Mouse (Mus musculus): Measurements from ENCODE around the gene Slc25a10. TPM values are rescaled to one million over a fixed set of nuclear protein-coding genes. Genes with fewer than 3 reads are reported as not detected.

Slc25a10 gene
- polyA plus RNA-seq, 1 experiment from 2014 or later, result 104 TPM

DNA sequence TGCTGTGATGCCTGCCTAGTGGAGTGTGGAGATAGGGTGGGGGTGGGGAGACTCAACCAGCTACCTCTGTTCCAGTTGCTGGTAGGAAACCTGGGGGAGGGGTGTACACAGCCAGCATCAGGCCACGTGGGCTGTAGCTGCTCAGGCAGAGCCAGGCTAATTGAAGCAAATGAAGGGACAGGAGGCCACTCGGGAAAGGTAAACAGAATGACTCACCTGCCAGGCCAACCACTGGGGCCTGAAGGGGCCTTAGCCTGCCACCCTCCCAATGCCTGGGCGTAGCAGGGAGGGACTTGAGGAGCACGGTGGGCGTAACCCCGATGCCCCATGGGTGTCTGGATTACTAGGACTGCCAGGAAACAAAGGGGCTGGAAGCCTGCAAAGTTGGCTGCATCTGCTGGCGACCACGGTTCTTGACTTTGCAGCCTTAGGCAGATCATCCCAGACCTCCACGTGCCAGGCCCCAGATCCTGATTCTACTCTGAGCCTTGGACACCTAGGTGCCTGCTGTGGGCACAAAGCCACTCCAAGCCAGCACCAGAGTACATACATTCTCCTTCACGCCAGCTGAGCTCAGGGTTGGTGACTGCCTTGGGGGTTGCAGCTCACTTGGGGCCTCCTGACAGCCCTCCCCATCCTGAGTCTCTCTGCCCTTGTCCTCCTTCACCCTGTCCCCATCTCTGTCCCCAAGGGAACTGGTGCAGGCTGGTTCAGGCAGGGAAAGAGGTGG is 47.8 kb downstream of the Slc25a10 start:
- Histone ChIP-seq H3K9ac (ENCODE audit: low read depth, low read length) (0 out of 2 replicates have a peak overlapping the region, but pooled peaks have one; percentile 44), H3K4me2 (ENCODE audit: low read depth, low read length) (peak overlapping the region; percentile 17; the same call in 1 of the 2 replicates), H3K4me3 (ENCODE audit: low read length) (no peak overlapping the region), H3K4me1 (ENCODE audit: control insufficient read depth, insufficient read depth, low read length) (peaks cover 24% of the 10 kb centered on the region), H3K27me3 (replicated peaks; ENCODE audit: control insufficient read depth, insufficient read depth, low read length) (no peaks in the 10 kb centered on the region), H3K27ac (ENCODE audit: low read length) (peak overlapping the region; percentile 72), H3K36me3 (ENCODE audit: control insufficient read depth, insufficient read depth, low read length) (peaks cover 11% of the 10 kb centered on the region), H3K9me3 (ENCODE audit: control insufficient read depth, low read length) (no peaks in the 10 kb centered on the region)
- 21% methylated on average over 10 of the region's 10 CpGs for WGBS
- ATAC-seq, result peak; percentile 92

DNA sequence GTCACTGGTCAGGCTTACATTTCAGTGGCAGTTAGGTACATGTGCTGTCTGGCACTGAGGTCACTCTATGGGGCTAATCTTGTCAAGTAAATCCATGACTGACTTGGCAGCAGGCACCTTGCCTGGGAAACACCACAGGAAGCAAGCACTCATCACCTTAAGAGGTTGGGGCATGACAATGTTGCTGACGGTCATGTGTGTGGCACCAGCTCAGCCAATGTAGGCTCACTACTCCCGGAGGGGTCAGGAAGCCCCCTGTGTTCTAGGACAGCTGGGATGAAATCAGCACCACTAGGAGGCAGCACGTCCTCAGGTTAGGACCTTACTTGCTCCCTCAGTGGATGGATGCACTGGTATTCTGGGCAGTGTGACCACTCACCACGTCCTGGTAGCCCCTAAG is 50.3 kb downstream of the Slc25a10 start:
- H3K4me2 ChIP-seq (ENCODE audit: low read depth, low read length), result no peak overlapping the region
- no peaks in the 10 kb centered on the region for H3K27me3 ChIP-seq (replicated peaks; ENCODE audit: control insufficient read depth, insufficient read depth, low read length)
- peaks cover 15% of the 10 kb centered on the region for H3K36me3 ChIP-seq (ENCODE audit: control insufficient read depth, insufficient read depth, low read length)
- 50% methylated on average over 4 of the region's 4 CpGs for WGBS
- ATAC-seq, result no peak
- H3K9ac ChIP-seq (ENCODE audit: low read depth, low read length), result no peak overlapping the region
- H3K27ac ChIP-seq (ENCODE audit: low read length), result no peak overlapping the region
- no peaks in the 10 kb centered on the region for H3K9me3 ChIP-seq (ENCODE audit: control insufficient read depth, low read length)
- H3K4me3 ChIP-seq (ENCODE audit: low read length), result no peak overlapping the region
- H3K4me1 ChIP-seq (ENCODE audit: control insufficient read depth, insufficient read depth, low read length), result peaks cover 29% of the 10 kb centered on the region

DNA sequence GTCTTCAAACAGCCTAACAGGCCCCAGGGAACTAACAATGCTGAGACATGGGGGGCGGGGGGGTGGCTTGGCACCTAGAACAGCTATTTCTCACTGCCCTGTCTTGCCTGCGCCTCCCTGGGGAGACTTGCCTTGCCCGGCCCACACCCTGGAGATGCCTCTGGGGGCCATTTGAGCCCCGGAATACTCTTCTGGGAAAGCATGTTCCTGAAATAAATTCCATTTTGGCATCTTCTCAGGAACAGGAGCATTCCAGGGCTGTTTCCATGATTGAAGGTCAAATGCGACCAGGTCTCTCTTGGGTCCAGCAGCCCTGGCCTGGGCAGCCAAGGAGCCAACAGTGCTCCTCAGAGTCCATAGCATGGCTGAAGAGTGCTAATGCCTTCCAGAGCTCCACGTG is 50.7 kb downstream of the Slc25a10 start:
- ATAC-seq, result no peak
- Histone ChIP-seq H3K9ac (ENCODE audit: low read depth, low read length) (no peak overlapping the region), H3K27ac (ENCODE audit: low read length) (no peak overlapping the region), H3K27me3 (replicated peaks; ENCODE audit: control insufficient read depth, insufficient read depth, low read length) (no peaks in the 10 kb centered on the region), H3K4me3 (ENCODE audit: low read length) (no peak overlapping the region), H3K4me1 (ENCODE audit: control insufficient read depth, insufficient read depth, low read length) (peaks cover 31% of the 10 kb centered on the region), H3K9me3 (ENCODE audit: control insufficient read depth, low read length) (no peaks in the 10 kb centered on the region), H3K36me3 (ENCODE audit: control insufficient read depth, insufficient read depth, low read length) (peaks cover 15% of the 10 kb centered on the region), H3K4me2 (ENCODE audit: low read depth, low read length) (no peak overlapping the region)
- 82% methylated on average over 6 of the region's 6 CpGs for WGBS

DNA sequence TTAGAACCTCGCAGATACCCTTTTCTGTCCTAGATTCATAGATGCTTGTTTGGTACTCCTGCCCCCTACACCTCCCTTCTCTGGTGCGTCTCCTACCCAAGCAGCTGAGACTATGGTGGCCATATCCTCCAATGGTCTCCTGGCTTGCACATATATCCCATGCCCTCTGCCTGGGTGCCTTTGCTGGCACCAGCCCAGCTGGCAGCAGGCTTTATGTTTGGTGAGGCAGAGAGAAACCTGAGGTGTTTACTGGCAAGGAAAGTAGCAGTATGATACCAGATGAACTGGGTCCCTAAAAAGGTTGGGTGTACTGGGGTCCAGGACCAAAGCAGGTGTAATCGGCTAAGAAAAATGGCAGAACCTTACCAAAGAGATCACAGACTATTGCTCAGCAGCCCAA is 54.3 kb downstream of the Slc25a10 start:
- Histone ChIP-seq H3K4me2 (ENCODE audit: low read depth, low read length) (no peak overlapping the region), H3K4me3 (ENCODE audit: low read length) (no peak overlapping the region), H3K9me3 (ENCODE audit: control insufficient read depth, low read length) (no peaks in the 10 kb centered on the region), H3K36me3 (ENCODE audit: control insufficient read depth, insufficient read depth, low read length) (peaks cover 15% of the 10 kb centered on the region), H3K9ac (ENCODE audit: low read depth, low read length) (no peak overlapping the region), H3K27me3 (replicated peaks; ENCODE audit: control insufficient read depth, insufficient read depth, low read length) (no peaks in the 10 kb centered on the region), H3K4me1 (ENCODE audit: control insufficient read depth, insufficient read depth, low read length) (peaks cover 31% of the 10 kb centered on the region), H3K27ac (ENCODE audit: low read length) (peak overlapping the region; percentile 43; the same call in 1 of the 2 replicates)
- no peak for ATAC-seq
- 90% methylated on average over 3 of the region's 3 CpGs for WGBS

DNA sequence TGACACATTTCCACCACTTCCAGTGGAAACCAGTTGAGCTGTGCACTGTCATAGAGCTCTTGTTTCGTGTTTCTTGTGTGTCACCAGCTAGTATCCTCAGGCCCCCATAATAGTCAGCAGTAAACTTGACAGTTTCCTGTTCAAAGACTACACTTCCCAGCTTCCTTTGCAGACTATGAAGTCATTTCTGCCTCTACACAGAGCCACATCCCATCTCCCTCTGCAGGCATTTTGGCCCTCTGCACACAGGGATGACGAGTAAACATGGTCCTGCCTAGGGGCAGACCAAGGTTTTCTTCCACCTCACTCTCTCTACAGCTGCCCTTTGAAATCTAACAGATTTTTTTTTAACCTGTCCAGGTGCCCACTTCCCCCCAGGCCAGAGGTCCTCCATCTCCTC is 55.8 kb downstream of the Slc25a10 start:
- no peak for ATAC-seq
- H3K4me1 ChIP-seq (ENCODE audit: control insufficient read depth, insufficient read depth, low read length), result peaks cover 29% of the 10 kb centered on the region
- H3K36me3 ChIP-seq (ENCODE audit: control insufficient read depth, insufficient read depth, low read length), result peaks cover 14% of the 10 kb centered on the region
- H3K4me2 ChIP-seq (ENCODE audit: low read depth, low read length), result no peak overlapping the region
- H3K9me3 ChIP-seq (ENCODE audit: control insufficient read depth, low read length), result no peaks in the 10 kb centered on the region
- H3K9ac ChIP-seq (ENCODE audit: low read depth, low read length), result no peak overlapping the region
- 0 out of 2 replicates have a peak overlapping the region, but pooled peaks have one; percentile 19 for H3K27ac ChIP-seq (ENCODE audit: low read length)
- H3K27me3 ChIP-seq (replicated peaks; ENCODE audit: control insufficient read depth, insufficient read depth, low read length), result no peaks in the 10 kb centered on the region
- H3K4me3 ChIP-seq (ENCODE audit: low read length), result no peak overlapping the region
- WGBS, result 54% methylated on average over 2 of the region's 2 CpGs

DNA sequence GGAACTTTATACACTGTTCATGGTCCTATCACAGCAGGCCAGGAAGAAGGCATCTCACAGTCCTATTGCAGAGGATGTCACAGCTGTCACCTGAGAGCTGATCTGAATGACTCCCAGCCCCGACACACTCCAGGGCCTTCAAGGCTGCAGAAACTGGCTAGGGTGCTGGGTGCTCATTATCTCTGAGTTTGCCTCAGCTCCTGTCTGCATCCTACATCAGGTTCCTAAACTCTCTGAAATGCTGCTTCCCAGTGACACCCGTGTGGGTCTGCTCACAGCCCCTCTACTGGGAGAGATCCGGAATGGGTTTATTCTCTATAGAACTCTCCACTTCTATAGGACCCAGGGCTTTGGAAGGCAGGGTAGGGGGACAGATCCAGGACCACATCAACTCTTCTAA is 56.6 kb downstream of the Slc25a10 start:
- no peak for ATAC-seq
- H3K4me1 ChIP-seq (ENCODE audit: control insufficient read depth, insufficient read depth, low read length), result peaks cover 29% of the 10 kb centered on the region
- no peaks in the 10 kb centered on the region for H3K27me3 ChIP-seq (replicated peaks; ENCODE audit: control insufficient read depth, insufficient read depth, low read length)
- H3K4me2 ChIP-seq (ENCODE audit: low read depth, low read length), result peak overlapping the region; percentile 91
- H3K9me3 ChIP-seq (ENCODE audit: control insufficient read depth, low read length), result no peaks in the 10 kb centered on the region
- peak overlapping the region; percentile 86 for H3K4me3 ChIP-seq (ENCODE audit: low read length)
- H3K9ac ChIP-seq (ENCODE audit: low read depth, low read length), result peak overlapping the region; percentile 98
- peak overlapping the region; percentile 98; the same call in 1 of the 2 replicates for H3K27ac ChIP-seq (ENCODE audit: low read length)
- 70% methylated on average over 3 of the region's 3 CpGs for WGBS
- 0 out of 2 replicates have a peak, but pooled peaks cover 7% of the 10 kb centered on the region for H3K36me3 ChIP-seq (ENCODE audit: control insufficient read depth, insufficient read depth, low read length)

DNA sequence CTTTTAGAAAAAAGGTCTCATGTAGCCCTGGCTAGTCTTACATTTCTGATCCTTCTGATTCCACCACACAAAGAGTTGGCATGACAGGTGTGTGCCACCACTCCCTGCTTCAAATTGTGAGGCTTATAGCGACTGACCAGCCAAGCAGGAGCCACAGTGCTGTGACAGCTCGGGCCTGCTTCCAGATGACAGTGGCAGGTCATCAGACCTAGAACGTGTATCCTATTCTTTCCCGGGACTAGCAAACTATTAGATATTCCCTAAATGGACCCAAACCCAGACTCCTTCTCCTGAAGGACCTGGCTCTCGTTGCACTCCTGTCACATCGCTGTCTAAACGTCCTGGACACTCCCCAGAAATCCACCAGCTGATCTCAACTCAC is 57.1 kb downstream of the Slc25a10 start:
- Histone ChIP-seq H3K27ac (ENCODE audit: low read length) (peak overlapping the region; percentile 98), H3K36me3 (ENCODE audit: control insufficient read depth, insufficient read depth, low read length) (0 out of 2 replicates have a peak, but pooled peaks cover 7% of the 10 kb centered on the region), H3K4me1 (ENCODE audit: control insufficient read depth, insufficient read depth, low read length) (peaks cover 29% of the 10 kb centered on the region), H3K4me2 (ENCODE audit: low read depth, low read length) (peak overlapping the region; percentile 91), H3K4me3 (ENCODE audit: low read length) (peak overlapping the region; percentile 86), H3K9me3 (ENCODE audit: control insufficient read depth, low read length) (no peaks in the 10 kb centered on the region), H3K9ac (ENCODE audit: low read depth, low read length) (peak overlapping the region; percentile 98), H3K27me3 (replicated peaks; ENCODE audit: control insufficient read depth, insufficient read depth, low read length) (no peaks in the 10 kb centered on the region)
- 16% methylated on average over 7 of the region's 7 CpGs for WGBS
- ATAC-seq, result 0 out of 2 replicates have a peak, but pooled peaks have one; percentile 0

Other genes starting within 250 kb of the Slc25a10 start
- 2,886 and 2,944 TPM in 2 replicates for gene Actg1, start 143.3 kb upstream of the Slc25a10 start, polyA plus RNA-seq (2015; fragmentation: Nextera tagmentation; extraction: Ambion mirVana)
- gene Fscn2, start 130.3 kb upstream of the Slc25a10 start, polyA plus RNA-seq (2015; fragmentation: Nextera tagmentation; extraction: Ambion mirVana), result 0.55 TPM in 1 of 2 replicates, not detected in the other
- 26.6 and 28.6 TPM in 2 replicates for gene Faap100, start 113.1 kb upstream of the Slc25a10 start, polyA plus RNA-seq (2015; fragmentation: Nextera tagmentation; extraction: Ambion mirVana)
- 19.5 and 20.0 TPM in 2 replicates for gene Nploc4, start 54.1 kb upstream of the Slc25a10 start, polyA plus RNA-seq (2015; fragmentation: Nextera tagmentation; extraction: Ambion mirVana)
- gene Tspan10, start 49.2 kb upstream of the Slc25a10 start, polyA plus RNA-seq (2015; fragmentation: Nextera tagmentation; extraction: Ambion mirVana), result not detected in 2 replicates
- gene Pde6g, start 38.3 kb upstream of the Slc25a10 start, polyA plus RNA-seq (2015; fragmentation: Nextera tagmentation; extraction: Ambion mirVana), result 0.35 and 0.39 TPM in 2 replicates
- 21.0 and 24.6 TPM in 2 replicates for gene Oxld1, start 33.8 kb upstream of the Slc25a10 start, polyA plus RNA-seq (2015; fragmentation: Nextera tagmentation; extraction: Ambion mirVana)
- gene Ccdc137, start 33.7 kb upstream of the Slc25a10 start, polyA plus RNA-seq (2015; fragmentation: Nextera tagmentation; extraction: Ambion mirVana), result 27.1 and 31.3 TPM in 2 replicates
- gene Arl16, start 24.2 kb upstream of the Slc25a10 start, polyA plus RNA-seq (2015; fragmentation: Nextera tagmentation; extraction: Ambion mirVana), result 32.6 and 38.9 TPM in 2 replicates
- 228 and 239 TPM in 2 replicates for gene Mrpl12, start 7.2 kb upstream of the Slc25a10 start, polyA plus RNA-seq (2015; fragmentation: Nextera tagmentation; extraction: Ambion mirVana)
- gene Gcgr, start 38.9 kb downstream of the Slc25a10 start, polyA plus RNA-seq (2015; fragmentation: Nextera tagmentation; extraction: Ambion mirVana), result 0.76 TPM in 2 replicates
- 119 and 129 TPM in 2 replicates for gene Mcrip1, start 57.9 kb downstream of the Slc25a10 start, polyA plus RNA-seq (2015; fragmentation: Nextera tagmentation; extraction: Ambion mirVana)
- 0.37 TPM in 1 of 2 replicates, not detected in the other for gene Ppp1r27, start 59.3 kb downstream of the Slc25a10 start, polyA plus RNA-seq (2015; fragmentation: Nextera tagmentation; extraction: Ambion mirVana)
- gene P4hb, start 81.4 kb downstream of the Slc25a10 start, polyA plus RNA-seq (2015; fragmentation: Nextera tagmentation; extraction: Ambion mirVana), result 1,365 and 1,538 TPM in 2 replicates
- 626 and 641 TPM in 2 replicates for gene Arhgdia, start 89.8 kb downstream of the Slc25a10 start, polyA plus RNA-seq (2015; fragmentation: Nextera tagmentation; extraction: Ambion mirVana)
- 19.6 and 86.6 TPM in 2 replicates for gene Alyref, start 106.5 kb downstream of the Slc25a10 start, polyA plus RNA-seq (2015; fragmentation: Nextera tagmentation; extraction: Ambion mirVana)
- 164 and 171 TPM in 2 replicates for gene Anapc11, start 106.6 kb downstream of the Slc25a10 start, polyA plus RNA-seq (2015; fragmentation: Nextera tagmentation; extraction: Ambion mirVana)
- 2.7 and 3.8 TPM in 2 replicates for gene Npb, start 116.6 kb downstream of the Slc25a10 start, polyA plus RNA-seq (2015; fragmentation: Nextera tagmentation; extraction: Ambion mirVana)
- 393 and 441 TPM in 2 replicates for gene Pcyt2, start 126.1 kb downstream of the Slc25a10 start, polyA plus RNA-seq (2015; fragmentation: Nextera tagmentation; extraction: Ambion mirVana)
- gene Sirt7, start 133.4 kb downstream of the Slc25a10 start, polyA plus RNA-seq (2015; fragmentation: Nextera tagmentation; extraction: Ambion mirVana), result 47.7 and 52.9 TPM in 2 replicates
- gene Mafg, start 141.8 kb downstream of the Slc25a10 start, polyA plus RNA-seq (2015; fragmentation: Nextera tagmentation; extraction: Ambion mirVana), result 16.3 and 16.9 TPM in 2 replicates
- gene Pycr1, start 151.9 kb downstream of the Slc25a10 start, polyA plus RNA-seq (2015; fragmentation: Nextera tagmentation; extraction: Ambion mirVana), result 24.8 and 26.6 TPM in 2 replicates
- gene Myadml2, start 156.3 kb downstream of the Slc25a10 start, polyA plus RNA-seq (2015; fragmentation: Nextera tagmentation; extraction: Ambion mirVana), result 0.26 TPM in 1 of 2 replicates, not detected in the other
- gene Notum, start 169.3 kb downstream of the Slc25a10 start, polyA plus RNA-seq (2015; fragmentation: Nextera tagmentation; extraction: Ambion mirVana), result 0.54 and 1.0 TPM in 2 replicates
- 108 and 111 TPM in 2 replicates for gene Aspscr1, start 181.1 kb downstream of the Slc25a10 start, polyA plus RNA-seq (2015; fragmentation: Nextera tagmentation; extraction: Ambion mirVana)
- gene Cenpx, start 221.9 kb downstream of the Slc25a10 start, polyA plus RNA-seq (2015; fragmentation: Nextera tagmentation; extraction: Ambion mirVana), result 159 and 174 TPM in 2 replicates
- 43.0 and 44.4 TPM in 2 replicates for gene Lrrc45, start 222.1 kb downstream of the Slc25a10 start, polyA plus RNA-seq (2015; fragmentation: Nextera tagmentation; extraction: Ambion mirVana)
- 30.4 and 31.2 TPM in 2 replicates for gene Rac3, start 229.6 kb downstream of the Slc25a10 start, polyA plus RNA-seq (2015; fragmentation: Nextera tagmentation; extraction: Ambion mirVana)
- gene Dcxr, start 235.4 kb downstream of the Slc25a10 start, polyA plus RNA-seq (2015; fragmentation: Nextera tagmentation; extraction: Ambion mirVana), result 56.0 and 65.0 TPM in 2 replicates
- gene Cbr2, start 240.3 kb downstream of the Slc25a10 start, polyA plus RNA-seq (2015; fragmentation: Nextera tagmentation; extraction: Ambion mirVana), result 1.7 and 2.3 TPM in 2 replicates

Data from intestine, embryonic 16.5 days (tissue).